Mouse (Mus musculus) E14TG2a.4 (cell line): ENCODE measurements around the gene Gpr34.

Experiments used
- H3K27me3 ChIP-seq: 2 replicates; pipeline ENCODE4 v1.6.1; 2014; ENCODE audit warnings: low read length, control low read depth; ENCODE audit not compliant: insufficient read depth
- H3K36me3 ChIP-seq: 2 replicates; pipeline ENCODE4 v1.6.1; 2014; ENCODE audit warnings: low read length, control low read depth; ENCODE audit not compliant: insufficient read depth
- H3K4me1 ChIP-seq: replicated peaks from 2 replicates; pipeline ENCODE4 v1.6.1; 2014; ENCODE audit warnings: low read depth, low read length, control low read depth
- H3K4me3 ChIP-seq: replicated peaks from 2 replicates; pipeline ENCODE4 v1.5.1; 2014; ENCODE audit warnings: mild to moderate bottlenecking, low read length
- H3K9me3 ChIP-seq: 2 replicates; pipeline ENCODE4 v1.6.1; 2014; ENCODE audit warnings: low read length, control low read depth
- CTCF ChIP-seq: conservative IDR thresholded peaks from 2 replicates; pipeline ENCODE4 v1.5.1; 2014; ENCODE audit warnings: low read length
- NANOG ChIP-seq: IDR thresholded peaks from 2 replicates; pipeline ENCODE4 v1.6.1; 2014; ENCODE audit warnings: borderline replicate concordance, low read length, mixed read lengths
- POU5F1 ChIP-seq: IDR thresholded peaks from 2 replicates; pipeline ENCODE4 v1.6.1; 2014; ENCODE audit warnings: low read length, borderline replicate concordance

Gene Gpr34

DNA sequence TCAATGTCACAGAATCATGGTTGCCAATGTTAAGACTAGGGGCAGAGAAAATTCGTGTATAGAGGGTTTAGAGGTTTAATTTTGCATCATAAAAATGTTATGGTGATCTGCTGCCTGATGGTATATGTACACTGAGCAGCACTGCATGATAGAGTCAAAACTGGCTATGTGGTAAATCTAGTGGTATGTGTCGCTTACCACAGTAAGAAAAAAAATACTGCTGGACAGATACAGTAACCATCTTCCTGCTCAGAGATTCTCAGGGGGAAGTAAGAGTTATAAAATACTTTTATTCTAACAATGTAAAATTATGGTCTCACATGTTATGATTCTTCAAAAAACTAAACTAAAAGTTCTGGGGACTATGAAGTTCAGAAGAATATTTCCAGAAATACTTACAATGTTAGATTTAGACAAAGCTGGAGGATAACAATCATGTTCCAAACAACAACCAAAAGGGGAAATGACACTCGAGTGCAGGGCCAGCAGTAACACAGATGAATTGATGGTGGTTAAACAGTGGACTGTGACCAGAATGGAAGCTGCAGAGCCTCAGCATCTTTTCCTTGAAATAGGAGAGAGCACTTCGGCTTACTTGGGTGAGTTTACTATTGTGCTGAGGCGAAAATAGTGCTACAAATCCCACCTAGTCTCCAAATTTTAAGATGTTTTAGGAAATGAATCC lies at the start of gene Gpr34:
Gpr34 (plus strand) TSS at position 491 of the 685 bp plus-strand sequence.
- TF ChIP-seq CTCF (no peak), NANOG (no peak), POU5F1 (no peak)
- no peak within 1 kb of the TSS for H3K4me3 ChIP-seq
- H3K36me3 ChIP-seq, result no peaks in the 10 kb centered on the region
- H3K9me3 ChIP-seq, result no peaks in the 10 kb centered on the region
- H3K4me1 ChIP-seq, result no peaks in the 10 kb centered on the region
- no peaks in the 10 kb centered on the region for H3K27me3 ChIP-seq

GRCm38 (mm10) chrX:13599373-13599772 lies 32.5 kb upstream of the Gpr34 start:
- no peak overlapping the region for H3K4me3 ChIP-seq
- H3K27me3 ChIP-seq, result no peaks in the 10 kb centered on the region
- no peaks in the 10 kb centered on the region for H3K4me1 ChIP-seq
- TF ChIP-seq CTCF, result no peak
- TF ChIP-seq NANOG, result no peak
- no peak for TF ChIP-seq POU5F1
- no peaks in the 10 kb centered on the region for H3K36me3 ChIP-seq
- H3K9me3 ChIP-seq, result no peaks in the 10 kb centered on the region

DNA sequence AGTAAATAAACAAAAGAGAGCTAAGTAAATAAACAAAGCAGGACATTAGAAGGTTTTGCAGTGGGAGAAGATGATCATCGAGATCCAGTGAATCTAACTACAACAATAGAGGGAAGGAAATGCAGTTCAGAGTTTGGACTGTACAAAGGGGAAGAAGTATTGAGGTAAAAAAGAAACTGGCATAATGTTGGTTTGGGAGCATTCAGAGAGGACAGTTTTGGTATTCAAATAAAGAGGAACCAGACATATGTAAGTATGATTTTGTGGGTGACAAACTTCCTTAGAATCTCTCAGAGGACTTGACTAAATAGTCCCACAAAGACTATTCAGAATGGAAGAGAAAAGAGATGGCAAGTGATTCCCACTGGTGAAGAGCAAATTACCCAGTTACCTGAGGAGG lies 31.9 kb upstream of the Gpr34 start:
- no peak for TF ChIP-seq CTCF
- Histone ChIP-seq H3K9me3 (no peaks in the 10 kb centered on the region), H3K4me3 (no peak overlapping the region), H3K36me3 (no peaks in the 10 kb centered on the region), H3K4me1 (no peaks in the 10 kb centered on the region), H3K27me3 (no peaks in the 10 kb centered on the region)

DNA sequence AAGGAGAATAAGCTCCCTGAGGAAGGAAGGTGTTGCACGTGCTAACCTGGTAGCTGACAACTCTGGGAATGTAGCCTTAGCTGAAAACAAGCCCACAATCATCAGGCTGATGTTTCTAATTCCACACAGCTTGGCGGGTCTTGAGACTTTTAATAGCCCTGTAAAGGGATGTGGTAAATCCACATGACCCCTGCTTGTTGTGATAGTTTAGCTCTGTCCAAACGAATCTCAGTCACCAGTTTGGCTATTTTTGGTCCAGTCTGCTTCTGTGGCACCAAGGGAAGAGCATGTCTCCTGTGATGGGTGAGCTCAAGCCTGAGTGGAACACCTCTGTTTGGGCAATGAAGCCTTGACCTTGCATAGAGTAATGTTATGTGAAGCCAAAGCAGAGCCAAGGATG lies 25.1 kb upstream of the Gpr34 start:
- Histone ChIP-seq H3K27me3 (no peaks in the 10 kb centered on the region), H3K4me3 (no peak overlapping the region), H3K4me1 (no peaks in the 10 kb centered on the region), H3K9me3 (no peaks in the 10 kb centered on the region), H3K36me3 (no peaks in the 10 kb centered on the region)
- no peak for TF ChIP-seq NANOG
- TF ChIP-seq CTCF, result no peak
- no peak for TF ChIP-seq POU5F1

DNA sequence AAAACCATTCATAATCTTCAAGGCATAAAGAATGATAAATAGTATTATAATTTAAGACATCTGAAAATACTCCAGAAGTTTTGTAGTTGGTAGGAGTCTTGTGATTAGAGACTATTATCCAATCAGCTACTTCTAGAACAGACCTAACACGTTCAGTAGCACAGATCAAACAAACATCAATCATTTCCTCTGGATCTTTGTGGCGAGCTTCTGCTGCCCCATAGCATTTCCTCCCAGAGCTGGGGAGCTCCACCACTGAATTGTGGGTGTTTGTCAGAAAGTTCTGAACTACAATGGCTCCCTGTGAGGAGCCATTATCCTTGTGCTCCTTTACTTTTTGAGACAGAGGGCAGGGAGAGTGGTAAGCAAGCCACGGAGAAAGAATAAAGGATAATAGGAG lies 24.1 kb upstream of the Gpr34 start:
- H3K4me1 ChIP-seq, result no peaks in the 10 kb centered on the region
- TF ChIP-seq POU5F1, result no peak
- no peak for TF ChIP-seq CTCF
- TF ChIP-seq NANOG, result no peak

DNA sequence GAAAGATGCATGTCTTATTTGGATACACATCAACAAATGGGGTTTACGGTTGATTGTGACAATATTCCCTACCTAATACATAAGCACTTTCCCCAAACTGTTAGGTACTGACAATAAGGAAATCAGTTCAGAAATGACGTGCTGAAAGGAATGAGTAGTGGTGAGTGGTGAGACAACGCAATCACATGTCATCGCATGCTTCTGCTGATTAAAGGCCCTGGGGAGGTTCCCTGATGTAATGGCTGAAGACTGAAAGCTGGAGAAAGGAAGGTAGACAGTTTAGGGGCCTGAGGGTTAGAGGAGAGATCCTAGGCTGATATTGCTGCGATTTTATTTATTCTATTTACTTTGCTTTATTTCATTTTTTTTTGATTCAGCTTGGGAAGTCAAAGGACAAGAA lies 20.8 kb upstream of the Gpr34 start:
- Histone ChIP-seq H3K27me3 (no peaks in the 10 kb centered on the region), H3K4me1 (no peaks in the 10 kb centered on the region), H3K4me3 (no peak overlapping the region), H3K36me3 (no peaks in the 10 kb centered on the region), H3K9me3 (no peaks in the 10 kb centered on the region)
- TF ChIP-seq CTCF (no peak), NANOG (no peak), POU5F1 (no peak)

More for the DNA sequence above, 24.1 kb upstream of the Gpr34 start:
- Histone ChIP-seq H3K4me3 (no peak overlapping the region), H3K27me3 (no peaks in the 10 kb centered on the region), H3K36me3 (no peaks in the 10 kb centered on the region), H3K9me3 (no peaks in the 10 kb centered on the region)

GRCm38 (mm10) chrX:13612115-13612514 lies 19.8 kb upstream of the Gpr34 start:
- Histone ChIP-seq H3K4me1 (no peaks in the 10 kb centered on the region), H3K9me3 (no peaks in the 10 kb centered on the region), H3K27me3 (no peaks in the 10 kb centered on the region), H3K4me3 (no peak overlapping the region), H3K36me3 (no peaks in the 10 kb centered on the region)
- TF ChIP-seq NANOG (no peak), POU5F1 (no peak), CTCF (no peak)

DNA sequence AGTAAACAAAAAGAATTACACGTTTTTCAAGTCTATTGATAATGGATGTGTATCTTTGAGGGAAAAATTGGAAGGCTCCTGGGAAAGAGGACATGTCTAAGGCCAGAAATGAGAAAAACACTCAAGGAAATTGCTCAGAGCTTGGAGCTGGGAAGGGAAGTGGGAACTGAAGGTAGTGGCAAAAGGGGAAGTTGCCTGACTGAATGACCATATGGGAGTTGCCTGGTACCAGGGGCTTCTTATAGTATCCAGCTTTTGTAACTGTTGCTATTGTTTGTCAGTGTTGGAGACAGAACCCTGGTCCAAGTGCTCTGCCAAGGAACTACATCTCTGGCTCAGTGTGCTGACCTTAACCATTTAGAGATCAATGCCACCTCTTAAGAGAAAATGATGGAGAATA lies 15.2 kb upstream of the Gpr34 start:
- no peak for TF ChIP-seq POU5F1
- TF ChIP-seq NANOG, result no peak
- TF ChIP-seq CTCF, result no peak
- H3K4me3 ChIP-seq, result no peak overlapping the region
- H3K9me3 ChIP-seq, result no peaks in the 10 kb centered on the region
- H3K4me1 ChIP-seq, result no peaks in the 10 kb centered on the region
- H3K36me3 ChIP-seq, result no peaks in the 10 kb centered on the region
- H3K27me3 ChIP-seq, result no peaks in the 10 kb centered on the region

DNA sequence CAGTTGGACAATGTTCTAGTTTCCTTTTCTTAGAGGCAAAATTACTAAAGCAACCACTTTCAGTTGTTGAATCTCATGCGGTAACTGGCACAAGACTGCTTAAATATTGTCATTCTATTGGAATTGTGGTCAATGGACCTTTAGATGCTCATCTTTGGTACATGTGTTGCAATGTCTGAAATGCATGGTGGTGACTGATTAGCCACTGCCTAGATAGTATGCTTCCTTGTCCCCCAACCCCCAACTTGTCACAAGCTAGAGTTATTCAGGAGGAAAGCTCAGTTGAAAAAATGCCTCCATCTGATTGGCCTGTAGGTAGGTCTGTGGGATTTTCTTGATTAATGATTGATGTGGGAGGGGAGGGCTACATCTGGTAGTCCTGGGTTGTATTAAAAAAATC lies 14.6 kb upstream of the Gpr34 start:
- no peaks in the 10 kb centered on the region for H3K4me1 ChIP-seq
- H3K9me3 ChIP-seq, result no peaks in the 10 kb centered on the region
- no peak overlapping the region for H3K4me3 ChIP-seq
- H3K36me3 ChIP-seq, result no peaks in the 10 kb centered on the region
- H3K27me3 ChIP-seq, result no peaks in the 10 kb centered on the region
- TF ChIP-seq POU5F1 (no peak), NANOG (no peak), CTCF (no peak)
